Mouse (Mus musculus): ENCODE results near the gene Bsdc1. TPM values are rescaled to one million over a fixed set of nuclear protein-coding genes. Genes with fewer than 3 reads are reported as not detected.
A peak's percentile ranks its signal among the peaks of the same experiment; 100 is the strongest.

Gene Bsdc1
- polyA plus RNA-seq (2016; fragmentation: Nextera tagmentation; extraction: Ambion mirVana): 27.3 and 29.4 TPM in 2 replicates

DNA sequence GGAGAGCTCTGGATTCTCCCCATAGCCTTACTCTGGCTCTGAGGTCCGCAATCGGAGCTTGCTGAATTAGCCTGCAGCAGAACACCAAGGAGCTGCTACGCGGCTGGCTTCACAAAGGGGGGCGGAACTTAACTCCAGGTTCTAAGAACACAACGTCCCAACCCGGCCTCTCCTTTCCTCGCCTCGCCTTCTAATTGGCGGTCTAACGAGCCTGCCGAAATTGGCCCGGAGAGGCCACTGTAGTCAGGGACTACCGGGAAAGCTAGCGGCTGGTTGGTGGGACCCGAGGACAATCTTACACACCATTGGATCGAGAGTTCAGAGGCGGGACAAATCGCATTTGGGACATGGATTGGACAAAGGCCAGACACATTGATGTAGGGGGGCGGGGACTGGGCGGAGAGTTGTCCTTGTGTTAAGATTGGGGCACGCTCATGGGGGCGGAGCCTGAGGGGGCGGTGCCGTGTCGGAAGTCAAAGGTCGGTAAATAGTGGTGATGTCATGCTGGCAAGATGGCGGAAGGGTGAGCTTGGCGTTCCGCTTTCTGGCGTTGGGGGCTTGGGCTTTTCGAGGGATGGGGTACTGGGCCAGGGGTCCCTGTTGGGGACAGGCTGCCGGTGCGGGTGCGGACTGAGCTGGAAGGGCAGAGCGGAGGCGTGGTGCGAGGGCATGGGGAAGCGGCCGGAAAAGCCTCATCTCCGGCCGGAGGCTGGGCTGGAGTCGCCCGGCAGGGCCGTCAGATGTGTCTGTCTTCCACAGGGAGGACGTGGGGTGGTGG is at the start of gene Bsdc1:
Bsdc1 (plus strand) TSS at position 399 of the 778 bp plus-strand sequence.
- Histone ChIP-seq H3K36me3 (replicated peaks) (peaks cover 16% of the 10 kb centered on the region), H3K9ac (peak within 1 kb of the TSS; percentile 75), H3K27ac (peak within 1 kb of the TSS; percentile 95), H3K9me3 (no peaks in the 10 kb centered on the region), H3K4me1 (peaks cover 15% of the 10 kb centered on the region), H3K27me3 (no peaks in the 10 kb centered on the region), H3K4me2 (peak within 1 kb of the TSS; percentile 87), H3K4me3 (replicated peaks) (peak within 1 kb of the TSS; percentile 89)
- ATAC-seq (ENCODE audit: low FRiP score): peak; percentile 99
- WGBS: under 1% methylated on average over 46 of the region's 46 CpGs

- Histone ChIP-seq H3K27me3 (no peaks in the 10 kb centered on the region), H3K4me1 (no peaks in the 10 kb centered on the region), H3K27ac (no peak overlapping the region), H3K9ac (no peak overlapping the region), H3K9me3 (no peaks in the 10 kb centered on the region), H3K36me3 (replicated peaks) (no peaks in the 10 kb centered on the region), H3K4me2 (no peak overlapping the region), H3K4me3 (replicated peaks) (no peak overlapping the region)
- ATAC-seq (ENCODE audit: low FRiP score): no peak
- WGBS: 89% methylated on average over 5 of the region's 5 CpGs
Observed at GRCm38 (mm10) chr4:129415892-129416291, 45.5 kb upstream of the Bsdc1 start.

- Histone ChIP-seq H3K4me3 (replicated peaks) (no peak overlapping the region), H3K27me3 (no peaks in the 10 kb centered on the region), H3K4me1 (no peaks in the 10 kb centered on the region), H3K36me3 (replicated peaks) (no peaks in the 10 kb centered on the region), H3K9me3 (no peaks in the 10 kb centered on the region), H3K9ac (no peak overlapping the region), H3K27ac (no peak overlapping the region), H3K4me2 (no peak overlapping the region)
- WGBS: 89% methylated on average over 5 of the region's 5 CpGs
- no peak for ATAC-seq (ENCODE audit: low FRiP score)
Observed at GRCm38 (mm10) chr4:129416478-129416877, 44.9 kb upstream of the Bsdc1 start.

GRCm38 (mm10) chr4:129418321-129418720 is 43.1 kb upstream of the Bsdc1 start:
- 79% methylated on average over 5 of the region's 5 CpGs for WGBS
- Histone ChIP-seq H3K27me3 (no peaks in the 10 kb centered on the region), H3K9ac (no peak overlapping the region)

DNA sequence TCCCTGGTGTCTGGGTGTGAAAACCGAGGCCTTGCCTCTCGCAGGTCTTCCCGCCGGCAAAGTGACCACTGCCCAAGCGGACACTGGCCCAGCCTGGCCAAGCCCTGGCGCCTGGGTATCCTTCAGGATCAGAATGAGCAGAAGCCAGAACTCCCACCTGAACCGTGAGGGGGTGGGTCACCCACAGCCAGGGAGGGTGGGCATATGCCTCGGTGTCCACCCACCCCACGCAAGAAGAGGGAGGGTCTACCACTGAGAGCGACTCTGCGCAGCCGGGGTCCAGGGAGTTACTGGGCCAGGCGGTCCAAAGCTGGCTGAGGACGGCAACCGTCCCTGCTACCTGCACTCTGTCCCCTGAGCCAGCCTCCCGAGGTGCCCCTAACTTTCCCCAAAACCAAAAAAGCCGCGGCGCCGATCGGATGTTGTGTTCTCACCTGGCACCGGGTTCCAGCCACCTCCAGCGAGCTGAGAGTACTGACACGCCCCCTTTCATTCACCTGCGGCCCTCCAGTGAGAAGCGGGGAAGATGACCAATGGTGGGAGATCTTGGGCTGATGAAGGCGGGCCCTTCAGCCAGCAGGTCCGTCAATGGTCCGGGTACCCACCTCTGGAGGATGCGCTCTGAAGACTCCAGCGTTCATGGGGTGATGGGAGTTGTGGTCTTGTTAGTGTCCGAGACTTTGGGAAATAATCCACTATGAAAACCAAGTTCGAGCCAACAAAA is 20.9 kb upstream of the Bsdc1 start, which contains the start of gene Zbtb8b:
Zbtb8b (minus strand) TSS at position 514 of the 724 bp plus-strand sequence.
- H3K36me3 ChIP-seq (replicated peaks): no peaks in the 10 kb centered on the region
- ATAC-seq (ENCODE audit: low FRiP score): peak; percentile 89
- peak within 1 kb of the TSS; percentile 68 for H3K4me2 ChIP-seq
- no peaks in the 10 kb centered on the region for H3K9me3 ChIP-seq
- H3K4me3 ChIP-seq (replicated peaks): peak within 1 kb of the TSS; percentile 48
- 2% methylated on average over 33 of the region's 33 CpGs for WGBS
- H3K4me1 ChIP-seq: peaks cover 10% of the 10 kb centered on the region
- no peak within 1 kb of the TSS for H3K27ac ChIP-seq
- H3K27me3 ChIP-seq: peaks cover 43% of the 10 kb centered on the region
- H3K9ac ChIP-seq: peak within 1 kb of the TSS; percentile 59

More at GRCm38 (mm10) chr4:129418321-129418720, 43.1 kb upstream of the Bsdc1 start:
- Histone ChIP-seq H3K9me3 (no peaks in the 10 kb centered on the region), H3K4me2 (no peak overlapping the region), H3K36me3 (replicated peaks) (no peaks in the 10 kb centered on the region), H3K27ac (no peak overlapping the region), H3K4me3 (replicated peaks) (no peak overlapping the region), H3K4me1 (no peaks in the 10 kb centered on the region)
- ATAC-seq (ENCODE audit: low FRiP score): no peak

DNA sequence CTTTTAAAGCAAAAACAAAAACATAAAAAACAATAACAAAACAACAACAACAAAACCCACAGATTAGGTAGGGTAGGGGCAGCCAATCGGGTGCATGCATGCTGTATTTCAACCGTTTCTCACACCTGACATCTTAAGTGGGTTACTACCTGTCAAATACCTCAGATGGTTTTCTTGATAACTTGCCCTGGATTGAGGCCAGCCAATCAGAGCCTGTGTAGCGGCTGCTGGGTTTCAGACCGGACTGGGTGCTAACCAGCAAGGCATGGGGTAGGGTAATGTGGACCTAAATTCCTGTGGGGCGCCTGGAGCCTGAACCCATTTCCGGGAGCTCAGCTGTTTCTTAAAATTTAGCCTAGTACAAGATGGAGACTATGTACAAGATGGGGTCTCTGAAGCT is 20.2 kb upstream of the Bsdc1 start:
- H3K9ac ChIP-seq: no peak overlapping the region
- H3K27ac ChIP-seq: no peak overlapping the region
- WGBS: 26% methylated on average over 6 of the region's 6 CpGs
- H3K4me1 ChIP-seq: peaks cover 10% of the 10 kb centered on the region
- H3K9me3 ChIP-seq: no peaks in the 10 kb centered on the region
- 0 out of 2 replicates have a peak, but pooled peaks have one; percentile 30 for ATAC-seq (ENCODE audit: low FRiP score)
- peak overlapping the region; percentile 48; the same call in 1 of the 2 replicates for H3K4me3 ChIP-seq (replicated peaks)
- H3K27me3 ChIP-seq: peaks cover 43% of the 10 kb centered on the region
- peak overlapping the region; percentile 68 for H3K4me2 ChIP-seq
- no peaks in the 10 kb centered on the region for H3K36me3 ChIP-seq (replicated peaks)

DNA sequence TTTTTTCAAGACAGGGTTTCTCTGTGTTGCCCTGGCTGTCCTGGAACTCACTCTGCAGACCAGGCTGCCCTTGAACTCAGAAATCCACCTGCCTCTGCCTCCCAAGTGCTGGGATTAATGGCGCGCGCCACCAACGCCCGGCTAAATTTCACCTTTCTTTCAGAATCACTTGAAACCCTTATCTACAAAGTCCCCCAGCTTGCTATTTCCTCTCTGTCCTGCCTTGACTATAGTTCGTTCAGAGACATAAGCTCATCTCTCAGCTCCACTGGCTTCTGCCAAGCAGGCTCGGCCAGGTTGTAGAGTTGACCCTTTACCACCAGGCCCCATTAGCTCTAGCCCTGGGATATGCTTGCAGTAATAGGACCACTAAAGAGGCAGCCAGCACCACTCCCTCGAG is 14.0 kb upstream of the Bsdc1 start:
- Histone ChIP-seq H3K9ac (no peak overlapping the region), H3K4me3 (replicated peaks) (no peak overlapping the region), H3K4me2 (no peak overlapping the region), H3K36me3 (replicated peaks) (no peaks in the 10 kb centered on the region), H3K27me3 (peaks cover 11% of the 10 kb centered on the region), H3K9me3 (no peaks in the 10 kb centered on the region), H3K27ac (no peak overlapping the region), H3K4me1 (no peaks in the 10 kb centered on the region)
- no peak for ATAC-seq (ENCODE audit: low FRiP score)
- 84% methylated on average over 8 of the region's 8 CpGs for WGBS

- Histone ChIP-seq H3K9ac (no peak overlapping the region), H3K27me3 (peaks cover 7% of the 10 kb centered on the region; the same call in 1 of the 2 replicates), H3K9me3 (no peaks in the 10 kb centered on the region), H3K4me3 (replicated peaks) (no peak overlapping the region), H3K27ac (no peak overlapping the region), H3K4me1 (no peaks in the 10 kb centered on the region), H3K4me2 (no peak overlapping the region), H3K36me3 (replicated peaks) (no peaks in the 10 kb centered on the region)
- ATAC-seq (ENCODE audit: low FRiP score): no peak
- WGBS: 80% methylated on average over 11 of the region's 11 CpGs
Observed at GRCm38 (mm10) chr4:129447778-129448563, 13.4 kb upstream of the Bsdc1 start.

GRCm38 (mm10) chr4:129448713-129449112 is 12.7 kb upstream of the Bsdc1 start:
- no peak overlapping the region for H3K9ac ChIP-seq
- no peaks in the 10 kb centered on the region for H3K4me1 ChIP-seq
- no peaks in the 10 kb centered on the region for H3K9me3 ChIP-seq
- no peak overlapping the region for H3K4me3 ChIP-seq (replicated peaks)
- no peaks in the 10 kb centered on the region for H3K36me3 ChIP-seq (replicated peaks)
- no peaks in the 10 kb centered on the region for H3K27me3 ChIP-seq
- no peak for ATAC-seq (ENCODE audit: low FRiP score)
- H3K27ac ChIP-seq: no peak overlapping the region
- WGBS: 88% methylated on average over 6 of the region's 6 CpGs
- no peak overlapping the region for H3K4me2 ChIP-seq

DNA sequence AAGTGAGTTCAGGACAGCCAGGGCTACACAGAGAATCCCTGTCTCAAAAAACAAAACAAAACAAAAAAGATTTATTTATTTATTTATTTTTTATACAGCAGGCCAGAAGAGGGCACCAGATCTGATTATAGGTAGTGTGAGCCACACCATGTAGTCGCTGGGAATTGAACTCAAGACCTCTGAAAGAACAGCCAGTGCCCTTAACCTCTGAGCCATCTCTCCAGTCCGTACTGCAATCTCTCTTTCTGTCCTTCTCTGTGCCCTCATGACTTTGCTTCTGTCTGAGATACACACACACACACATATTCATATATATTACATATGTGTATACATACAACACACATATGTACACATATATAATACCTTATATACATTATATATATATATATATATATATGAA is 10.5 kb upstream of the Bsdc1 start:
- Histone ChIP-seq H3K9me3 (no peaks in the 10 kb centered on the region), H3K4me3 (replicated peaks) (no peak overlapping the region), H3K36me3 (replicated peaks) (no peaks in the 10 kb centered on the region), H3K9ac (no peak overlapping the region), H3K27me3 (no peaks in the 10 kb centered on the region), H3K4me1 (no peaks in the 10 kb centered on the region), H3K4me2 (no peak overlapping the region), H3K27ac (no peak overlapping the region)
- no peak for ATAC-seq (ENCODE audit: low FRiP score)
- 81% methylated on average over 2 of the region's 2 CpGs for WGBS

DNA sequence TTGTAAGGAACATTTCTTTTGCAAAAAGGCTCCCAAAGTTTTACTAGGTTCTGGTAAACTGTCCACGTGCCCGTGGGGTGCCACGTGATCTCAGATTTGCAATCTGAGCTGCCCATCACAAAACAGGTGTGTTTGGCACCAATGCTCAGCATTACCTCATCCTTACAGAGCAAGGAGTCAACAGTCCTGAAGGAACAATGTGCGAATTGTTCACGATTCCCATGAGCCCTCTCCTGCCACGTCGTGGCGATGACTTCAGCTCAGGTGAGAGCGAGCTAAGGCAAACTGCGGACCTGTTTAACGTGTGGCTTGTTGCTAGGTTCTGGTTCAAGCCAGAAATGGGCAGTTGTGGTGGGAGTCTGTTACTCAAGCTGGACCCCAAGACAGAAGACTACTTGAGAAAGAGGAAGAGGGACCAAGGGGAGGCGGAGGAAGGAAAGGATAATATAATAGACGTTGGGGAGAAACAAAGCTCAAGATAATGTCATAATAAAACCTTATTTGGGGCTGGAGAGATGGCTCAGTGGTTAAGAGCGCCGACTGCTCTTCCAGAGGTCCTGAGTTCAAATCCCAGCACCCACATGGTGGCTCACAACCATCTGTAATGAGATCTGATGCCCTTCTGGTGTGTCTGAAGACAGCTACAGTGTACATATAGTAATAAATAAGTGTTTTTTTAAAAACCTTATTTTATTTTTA is 9.8 kb upstream of the Bsdc1 start:
- WGBS: 89% methylated on average over 15 of the region's 15 CpGs
- Histone ChIP-seq H3K27me3 (no peaks in the 10 kb centered on the region), H3K36me3 (replicated peaks) (no peaks in the 10 kb centered on the region), H3K4me2 (no peak overlapping the region), H3K9ac (no peak overlapping the region), H3K4me1 (no peaks in the 10 kb centered on the region), H3K27ac (no peak overlapping the region), H3K4me3 (replicated peaks) (no peak overlapping the region), H3K9me3 (no peaks in the 10 kb centered on the region)
- ATAC-seq (ENCODE audit: low FRiP score): no peak
